Mouse (Mus musculus): ENCODE measurements around the gene Nuf2. TPM values are rescaled to one million over a fixed set of nuclear protein-coding genes. Genes with fewer than 3 reads are reported as not detected.

Nuf2 gene
- polyA plus RNA-seq, 1 experiment from 2014 or later = 47.8 TPM

GRCm38 (mm10) chr1:169459071-169459782 lies 72.0 kb downstream of the Nuf2 start:
- ATAC-seq (ENCODE audit: low FRiP score, low read depth) = peak; percentile 81
- Histone ChIP-seq H3K4me3 (no peak overlapping the region), H3K27me3 (replicated peaks) (no peaks in the 10 kb centered on the region), H3K4me2 (replicated peaks) (peak overlapping the region; percentile 37), H3K36me3 (no peaks in the 10 kb centered on the region), H3K9me3 (no peaks in the 10 kb centered on the region), H3K27ac (no peak overlapping the region), H3K4me1 (peaks cover 9% of the 10 kb centered on the region), H3K9ac (no peak overlapping the region)
- 5% methylated on average over 11 of the region's 11 CpGs for WGBS

Other genes starting within 250 kb of the Nuf2 start
- gene Rgs5, start 124.0 kb upstream of the Nuf2 start, polyA plus RNA-seq (2016; fragmentation: Nextera tagmentation; extraction: Ambion mirVana) = 10.2 and 10.6 TPM in 2 replicates
- gene Rgs4, start 216.2 kb upstream of the Nuf2 start, polyA plus RNA-seq (2016; fragmentation: Nextera tagmentation; extraction: Ambion mirVana) = 59.5 and 80.7 TPM in 2 replicates

All from neural tube, embryonic 12.5 days (tissue).